Mouse (Mus musculus) megakaryocyte, adult 5-6 weeks (primary cell): ENCODE measurements around the gene Gm26897. TPM values are rescaled to one million over a fixed set of nuclear protein-coding genes. Genes with fewer than 3 reads are reported as not detected.

Source experiments
- ATAC-seq: 2 replicates; pipeline ENCODE4 v1.8.0; 2016; ENCODE audit warnings: mild to moderate bottlenecking, inconsistent platforms; ENCODE audit not compliant: poor library complexity, severe bottlenecking
- total RNA-seq, 2 experiments: library from RNA; stranded (forward) in 1 of 2; stranded (reverse) in 1 of 2; fragments of 153-499, 151-499 nt in 1 of 2; fragments of 221-1000, 200-1000 nt in 1 of 2; gene quantifications; 2 replicates each; pipeline versions ENCODE4 v1.2.3 to v1.2.4; 2015 to 2017

The Gm26897 gene
- total RNA-seq, 2 experiments from 2014 or later: not detected

DNA sequence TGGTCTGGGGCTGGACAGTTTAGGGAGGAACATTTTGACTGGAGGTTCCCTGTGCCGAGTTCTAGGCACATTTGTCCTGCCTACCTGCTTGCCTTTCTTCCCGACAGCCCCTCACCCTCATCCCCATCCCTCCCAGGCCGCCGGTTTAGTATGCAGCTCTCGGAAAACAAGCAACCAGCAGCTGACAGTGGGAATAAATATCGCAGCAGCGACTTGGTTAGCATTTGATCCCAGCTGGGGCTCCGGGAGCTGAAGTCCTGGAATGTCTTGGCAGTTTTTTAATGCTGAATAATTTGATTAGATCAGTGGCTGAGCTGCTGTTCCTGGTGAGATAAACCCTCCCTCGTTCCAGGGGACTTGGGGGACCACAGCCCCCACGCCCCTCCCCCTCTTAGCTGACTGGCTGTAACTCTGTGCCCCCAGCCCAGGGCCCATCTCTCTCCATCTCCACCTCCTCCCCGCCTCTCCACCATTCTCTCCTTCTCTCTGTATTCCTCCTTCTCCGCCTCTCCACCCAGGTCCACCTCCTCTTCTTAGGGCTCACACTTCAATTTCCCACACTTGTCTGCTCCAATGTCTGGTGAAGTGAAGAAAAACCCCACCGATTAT is 8.7 kb downstream of the Gm26897 start:
- ATAC-seq: no peak

DNA sequence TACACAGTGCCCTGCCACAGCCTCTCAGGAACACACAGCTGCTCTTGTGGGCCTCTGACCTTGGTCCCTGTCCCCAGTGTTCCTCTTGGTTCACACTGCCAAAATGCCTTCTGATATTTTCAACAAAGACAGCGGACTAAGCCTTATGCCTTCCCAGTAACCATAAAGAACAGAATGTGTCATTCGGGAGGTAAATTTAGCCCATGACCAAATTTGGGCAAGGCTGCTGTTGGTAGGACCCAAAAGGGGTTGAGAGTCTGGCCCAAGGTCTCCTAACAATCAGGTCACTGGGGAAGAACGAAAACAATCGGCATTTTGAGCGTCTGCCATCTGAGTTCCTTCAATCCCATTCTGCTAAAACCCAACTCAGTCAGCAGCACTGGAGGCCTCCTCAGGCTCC is 15.9 kb downstream of the Gm26897 start:
- ATAC-seq: no peak

DNA sequence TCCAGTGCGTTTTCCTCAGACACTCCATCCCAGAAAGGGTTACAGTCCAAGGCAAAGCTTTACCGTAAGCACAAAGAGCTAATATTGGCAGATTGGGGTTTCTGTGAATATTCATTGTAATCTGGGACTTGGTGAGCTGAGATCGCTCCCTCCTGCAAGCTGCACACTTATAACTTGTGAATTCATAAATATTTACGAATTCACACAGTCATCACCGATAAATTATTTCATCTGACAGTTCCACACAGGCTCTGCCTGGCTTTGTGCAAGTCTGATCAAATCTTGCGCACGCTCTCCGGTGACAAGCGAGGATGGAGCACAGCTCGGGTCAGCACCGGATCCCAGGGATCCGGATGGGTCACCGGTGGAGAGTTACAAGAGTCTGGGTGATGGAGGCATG is 16.4 kb downstream of the Gm26897 start:
- ATAC-seq: no peak

DNA sequence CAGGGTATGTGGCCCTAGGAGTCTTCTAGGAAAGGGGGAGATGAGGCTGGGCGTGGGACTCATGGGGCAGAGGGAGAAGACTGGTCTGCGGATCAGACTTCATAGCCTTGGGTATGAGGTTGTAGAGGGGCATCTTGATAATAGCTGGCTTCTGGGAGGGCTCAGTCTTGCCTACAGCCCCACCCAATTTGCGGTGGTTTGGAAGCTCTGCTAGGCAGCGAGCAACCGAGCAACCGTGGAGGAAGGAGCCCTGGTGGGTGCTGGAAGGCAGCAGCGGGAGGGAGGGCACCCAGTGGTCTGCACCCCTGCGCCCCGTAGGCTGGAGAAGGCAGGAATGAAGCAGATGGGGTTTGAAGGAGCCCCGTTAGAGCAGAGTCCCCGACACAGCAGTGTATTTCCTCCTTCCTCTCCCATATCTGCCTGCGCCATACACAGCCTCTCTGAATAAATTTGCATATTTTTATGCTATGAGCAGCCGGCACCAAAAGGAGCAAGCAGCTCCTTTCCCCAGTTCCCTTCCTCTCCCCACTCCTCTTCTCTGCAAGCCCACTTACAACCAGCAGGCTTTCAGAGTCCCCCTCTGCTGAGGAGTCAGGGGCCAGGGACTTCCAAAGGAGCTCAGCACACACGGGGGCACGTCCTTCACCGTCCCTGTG is 20.9 kb downstream of the Gm26897 start:
- no peak for ATAC-seq

DNA sequence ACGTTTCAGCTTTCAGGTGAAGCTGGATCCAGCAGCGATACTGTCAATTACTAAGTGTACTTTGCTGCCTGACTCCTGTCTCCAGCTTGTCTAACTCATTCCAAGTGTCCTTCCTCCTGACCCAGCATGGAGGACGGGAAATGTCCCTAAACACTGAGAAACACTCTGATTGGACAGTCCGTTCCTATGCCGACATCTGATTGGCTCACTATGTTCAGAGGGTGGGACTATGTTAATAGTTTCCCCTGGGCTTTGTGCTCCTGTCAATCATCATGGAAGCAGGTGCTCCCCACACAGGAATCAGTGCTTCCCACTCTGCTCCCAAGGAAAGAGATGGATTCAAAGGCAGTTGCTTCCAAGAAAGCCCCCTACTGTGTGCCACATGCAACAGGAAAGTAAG is 21.6 kb downstream of the Gm26897 start:
- ATAC-seq: no peak

DNA sequence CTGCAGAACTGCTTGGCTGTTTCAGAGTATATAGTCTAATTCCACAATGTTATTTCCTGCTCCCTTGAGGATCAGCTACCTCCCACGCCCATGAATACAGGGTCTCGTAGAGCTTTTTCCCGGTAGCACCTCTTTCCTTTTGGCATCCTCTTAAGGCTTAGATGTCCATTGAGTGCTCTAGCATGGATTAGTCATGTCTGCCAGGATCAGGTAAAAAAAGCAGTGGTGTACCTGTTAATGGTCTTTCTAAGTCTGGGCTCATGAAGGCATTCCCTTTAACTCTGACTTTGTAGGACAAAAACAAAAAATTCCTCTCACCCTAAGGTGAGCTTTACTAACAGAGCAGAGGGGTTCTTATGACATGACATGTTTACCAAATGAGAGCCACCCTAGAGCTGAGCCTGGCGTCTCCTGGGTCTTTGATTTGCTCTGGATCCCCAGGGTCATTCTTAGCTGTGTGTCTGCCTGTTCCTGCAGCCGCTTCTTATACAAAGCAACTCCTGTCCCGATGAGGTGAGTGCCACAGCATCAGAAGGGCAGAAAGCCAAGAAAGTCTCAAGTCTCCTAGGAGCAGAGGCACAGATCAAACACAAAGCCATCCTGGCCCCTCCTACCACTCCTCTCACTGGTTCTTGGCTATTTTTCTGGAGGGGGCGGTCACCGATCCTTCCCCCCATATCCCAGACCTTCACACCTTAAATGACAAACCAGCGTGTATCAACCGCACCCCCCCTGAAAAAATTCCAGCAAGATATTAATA is 27.2 kb downstream of the Gm26897 start:
- no peak for ATAC-seq

DNA sequence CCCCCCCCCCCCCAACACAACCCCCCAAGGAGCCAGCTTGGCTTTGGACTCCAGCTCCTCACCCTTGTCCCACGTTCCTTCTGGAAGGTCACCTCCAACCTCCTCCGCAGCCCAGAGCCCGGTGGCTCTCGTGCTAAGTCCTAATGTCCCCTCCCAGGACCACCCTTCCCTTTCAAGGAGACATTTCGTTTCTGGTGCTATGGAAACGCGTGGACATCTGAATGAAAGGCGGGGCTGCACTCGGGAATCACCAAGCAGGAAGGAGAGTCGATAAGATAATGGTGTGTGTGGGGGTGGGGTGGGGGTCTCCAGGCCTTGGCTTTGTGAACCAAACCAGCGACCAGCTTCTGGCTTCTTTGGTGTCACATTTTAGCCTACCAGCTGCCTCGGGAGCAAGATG is 27.9 kb downstream of the Gm26897 start:
- ATAC-seq: no peak

DNA sequence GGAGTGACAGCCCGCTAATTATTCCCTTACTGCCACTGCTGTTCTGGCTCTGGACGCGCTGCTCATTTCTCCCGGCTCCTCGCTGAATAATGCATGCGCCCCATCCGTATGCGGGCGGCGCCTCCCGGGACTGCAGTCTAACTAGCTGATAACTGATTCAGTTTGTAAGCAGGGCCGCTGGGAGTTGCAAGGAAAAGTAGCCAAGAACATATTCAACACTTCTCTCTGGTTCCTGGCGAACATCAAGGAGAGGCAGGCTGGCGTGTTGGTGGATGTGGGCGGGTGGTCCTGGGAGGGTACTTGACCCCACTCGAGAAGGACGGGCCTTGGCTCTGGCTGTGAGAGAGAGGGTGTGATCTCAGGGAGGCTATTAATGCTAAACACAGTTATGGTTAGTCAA is 28.4 kb downstream of the Gm26897 start:
- no peak for ATAC-seq

DNA sequence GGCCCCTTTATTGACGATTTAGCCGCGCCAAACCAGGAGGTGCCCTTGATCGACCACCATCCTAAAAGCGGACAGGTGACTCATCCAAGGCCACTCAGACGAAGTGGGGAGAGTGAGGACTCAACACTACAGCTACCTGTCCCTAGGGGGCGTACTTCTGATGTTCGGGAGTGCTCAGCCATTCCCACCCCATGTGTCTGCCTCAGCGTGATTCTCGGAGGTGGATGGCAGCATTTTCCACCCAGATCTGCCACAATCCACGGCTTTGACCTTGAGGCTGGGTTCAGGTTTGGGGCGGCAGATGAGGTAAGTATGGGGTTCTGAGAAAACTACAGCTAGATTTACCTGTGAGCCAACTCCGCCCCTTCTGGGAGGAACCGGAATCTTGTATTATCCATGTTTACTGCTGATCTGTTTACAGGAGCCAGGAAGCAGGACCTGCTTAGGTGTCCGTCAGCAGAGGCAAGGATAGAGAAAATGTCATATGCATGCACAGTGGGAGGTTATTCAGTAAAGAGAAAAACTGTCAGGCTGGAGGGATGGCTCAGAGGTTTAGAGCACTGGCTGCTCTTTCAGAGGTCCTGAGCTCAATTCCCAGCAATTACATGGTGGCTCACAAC is 32.1 kb downstream of the Gm26897 start:
- ATAC-seq: no peak

DNA sequence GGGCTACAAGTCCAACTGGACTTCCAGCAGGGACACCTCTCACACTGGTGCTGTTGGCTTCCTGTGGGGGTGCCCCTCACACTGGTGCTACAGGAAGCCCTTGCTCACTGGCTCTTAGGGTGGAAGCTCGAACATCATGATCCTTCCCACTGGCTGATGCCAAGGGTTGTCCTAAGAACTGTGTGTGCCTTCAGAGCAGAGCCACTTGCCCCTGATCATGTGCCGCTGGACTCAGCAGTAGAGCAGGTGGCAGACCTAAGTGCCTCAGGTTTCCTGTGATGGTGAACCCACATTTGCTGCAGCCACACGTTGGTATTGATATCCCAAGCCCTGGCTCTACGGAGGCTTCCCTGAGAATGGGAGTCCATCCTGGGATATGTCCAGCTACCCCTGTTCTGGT is 33.0 kb downstream of the Gm26897 start:
- ATAC-seq: no peak

DNA sequence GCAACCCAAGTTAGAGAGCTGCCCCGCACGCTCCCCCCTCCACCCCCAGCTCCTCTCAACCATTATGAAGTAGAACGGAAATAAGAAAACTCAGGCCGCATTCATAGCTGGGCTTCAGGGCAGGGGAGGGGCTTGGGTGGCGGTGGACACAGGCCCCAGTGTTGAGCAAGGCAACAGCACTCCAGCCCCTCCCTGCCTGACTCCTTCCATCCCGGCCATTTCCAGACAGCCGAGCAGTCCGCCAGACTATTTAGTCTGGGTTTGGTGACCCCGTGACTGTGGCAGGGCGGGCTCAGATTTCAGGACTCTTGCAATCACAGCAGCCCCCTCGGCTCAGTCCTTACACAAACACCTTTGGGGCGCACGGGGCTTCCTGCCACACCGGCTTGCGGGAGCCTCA is 36.5 kb downstream of the Gm26897 start:
- ATAC-seq: no peak

DNA sequence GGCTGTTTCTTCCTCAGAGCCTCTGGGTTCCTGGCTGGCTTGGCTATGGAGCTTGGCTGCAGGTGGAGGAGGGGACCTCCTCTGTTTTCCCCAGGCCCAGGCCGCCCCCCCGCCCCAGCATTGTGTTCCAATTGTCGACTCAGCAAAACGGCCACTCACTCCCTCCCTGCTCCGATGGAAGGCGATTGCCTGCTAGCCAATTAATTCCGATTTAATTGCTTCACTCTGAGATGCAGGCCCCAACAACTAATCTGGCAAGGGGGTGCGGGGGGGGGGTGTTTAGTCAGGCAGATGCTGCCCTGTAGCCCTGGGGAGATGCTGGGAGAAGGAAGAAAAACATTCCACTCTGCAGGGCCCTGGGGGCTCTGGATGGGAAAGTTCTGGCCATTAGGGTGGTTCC is 38.4 kb downstream of the Gm26897 start:
- ATAC-seq: no peak

DNA sequence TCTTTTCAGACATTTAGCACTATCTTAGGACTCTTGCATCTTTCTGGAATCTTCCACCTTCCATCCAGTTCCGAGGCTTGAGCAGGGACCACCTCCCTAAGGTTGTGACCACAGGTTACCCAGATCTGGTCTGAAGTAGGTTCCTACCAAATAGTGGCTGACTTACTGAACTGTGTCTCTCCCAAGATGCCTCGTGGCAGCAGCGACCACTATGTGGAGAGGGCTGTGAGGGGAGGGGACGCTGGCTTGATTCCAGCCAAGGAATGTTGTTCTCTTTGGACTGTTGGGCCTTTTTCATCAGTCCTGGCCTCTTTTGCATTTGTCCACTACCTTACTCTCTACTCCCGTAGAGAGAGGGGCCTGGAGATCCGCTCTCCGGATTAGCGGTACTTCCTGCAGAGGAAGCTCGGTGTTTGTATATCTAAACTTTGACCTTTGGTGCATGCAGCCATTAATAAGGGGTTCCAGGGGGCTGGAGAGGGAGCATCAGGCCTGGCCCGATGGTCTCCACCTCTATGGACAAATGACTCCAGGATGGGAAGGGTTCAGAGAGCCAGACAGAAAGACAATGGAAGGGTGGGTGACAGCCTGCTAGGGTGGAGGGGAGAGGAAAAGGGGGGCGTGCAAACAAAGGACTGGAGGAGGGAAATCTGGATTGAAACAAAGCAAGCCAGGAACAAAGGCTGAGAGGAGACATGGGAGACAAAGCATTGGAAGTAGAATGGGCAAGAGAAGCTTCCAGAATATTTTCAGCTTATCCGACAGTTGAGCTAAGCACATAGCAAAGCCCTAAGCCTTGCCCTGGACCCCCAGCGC is 39.1 kb downstream of the Gm26897 start:
- ATAC-seq: no peak

DNA sequence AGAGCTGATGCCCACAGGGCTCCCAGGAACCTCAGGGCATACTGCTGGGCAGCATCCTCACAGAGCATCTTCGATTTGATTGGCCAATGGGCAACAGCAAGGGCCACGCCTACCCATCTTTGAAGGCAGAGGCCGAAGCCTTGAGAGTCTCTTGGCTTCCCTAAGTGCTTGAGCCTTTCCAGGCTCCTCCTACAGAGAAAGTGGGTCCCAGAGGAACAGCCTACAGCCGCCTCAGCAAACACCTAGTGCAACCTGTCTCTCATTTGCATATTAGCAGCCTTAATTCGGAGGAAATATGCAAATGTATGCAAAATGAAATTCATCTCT is 39.6 kb downstream of the Gm26897 start:
- ATAC-seq: no peak

DNA sequence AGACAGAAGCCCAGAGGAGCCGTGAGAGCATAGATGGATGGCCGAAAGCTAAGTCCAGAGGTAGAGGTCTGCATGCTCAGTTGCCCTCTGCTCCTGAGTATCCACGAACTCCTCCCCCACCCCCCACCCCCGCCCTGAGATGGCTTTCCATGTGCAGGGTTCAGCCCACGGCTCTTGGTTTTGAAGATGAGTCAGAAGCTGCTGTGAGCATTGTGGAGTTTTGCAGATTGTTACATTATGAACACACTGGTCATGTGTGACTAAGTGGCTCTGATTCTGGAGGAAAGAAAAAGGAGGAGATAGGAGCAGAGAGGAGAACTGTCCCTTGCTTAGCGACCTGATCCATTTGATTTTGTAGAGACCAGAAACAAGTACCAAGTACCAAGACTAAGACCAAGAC is 42.5 kb downstream of the Gm26897 start:
- ATAC-seq: no peak

DNA sequence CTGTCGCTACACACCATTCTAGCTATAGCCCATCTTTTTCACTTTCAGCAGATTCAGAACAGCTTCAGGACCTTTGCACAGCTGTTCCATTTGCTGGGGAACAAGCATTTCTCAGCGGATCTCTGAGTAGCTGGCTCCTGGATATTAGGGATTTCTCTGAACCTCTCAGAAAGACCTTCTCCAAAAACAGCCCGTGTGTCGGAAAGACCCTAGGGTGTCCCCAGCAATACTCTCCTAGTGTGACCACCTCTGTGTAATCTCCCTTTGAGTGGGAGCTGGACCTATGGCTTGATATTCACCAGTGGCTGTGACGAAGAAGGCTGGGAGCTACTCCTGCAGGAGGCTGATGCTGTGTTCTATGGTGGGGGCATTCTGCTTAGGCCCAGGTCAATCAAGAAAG is 44.4 kb downstream of the Gm26897 start:
- no peak for ATAC-seq

DNA sequence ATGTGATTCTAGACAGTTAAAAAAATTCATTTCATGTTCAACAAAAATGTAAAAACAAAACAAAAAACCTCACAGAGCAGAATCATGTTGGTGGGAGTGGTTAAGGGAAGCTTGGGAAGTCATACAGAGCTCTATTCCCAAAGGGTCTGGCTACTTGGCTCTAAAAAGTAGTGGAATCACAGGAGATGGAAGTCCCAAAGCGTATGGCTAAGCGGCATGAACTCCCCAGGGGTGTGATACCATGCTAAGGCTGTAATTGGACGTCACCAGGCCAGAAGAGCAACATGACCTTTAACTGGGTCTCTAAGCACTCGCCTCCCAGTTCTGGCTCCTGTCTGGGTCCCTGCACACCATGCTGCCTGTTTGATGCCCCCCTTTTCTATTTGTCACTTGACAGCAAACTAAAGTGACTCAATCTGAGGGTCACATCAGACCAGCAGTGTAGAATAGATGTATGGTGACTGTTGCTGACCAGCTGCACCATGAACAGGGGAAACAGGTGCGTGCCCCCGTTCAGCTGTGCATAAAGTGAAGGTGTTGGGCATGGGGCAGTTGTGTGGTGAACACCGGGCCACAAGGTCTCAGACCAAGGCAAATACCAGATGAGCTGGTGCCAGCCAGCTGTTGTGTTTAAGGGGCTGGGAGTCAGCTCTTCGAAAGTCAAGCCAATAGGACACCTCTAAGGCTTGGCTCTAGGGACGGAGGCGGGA is 46.2 kb downstream of the Gm26897 start:
- no peak for ATAC-seq
